Mouse (Mus musculus): ENCODE measurements at regions not wholly inside any gene's neighbourhood (a gene's known extent, or its start where the extent isn't known, plus 50 kb on each side); places are given as distances from the start of the nearest gene placed in this dataset.

DNA sequence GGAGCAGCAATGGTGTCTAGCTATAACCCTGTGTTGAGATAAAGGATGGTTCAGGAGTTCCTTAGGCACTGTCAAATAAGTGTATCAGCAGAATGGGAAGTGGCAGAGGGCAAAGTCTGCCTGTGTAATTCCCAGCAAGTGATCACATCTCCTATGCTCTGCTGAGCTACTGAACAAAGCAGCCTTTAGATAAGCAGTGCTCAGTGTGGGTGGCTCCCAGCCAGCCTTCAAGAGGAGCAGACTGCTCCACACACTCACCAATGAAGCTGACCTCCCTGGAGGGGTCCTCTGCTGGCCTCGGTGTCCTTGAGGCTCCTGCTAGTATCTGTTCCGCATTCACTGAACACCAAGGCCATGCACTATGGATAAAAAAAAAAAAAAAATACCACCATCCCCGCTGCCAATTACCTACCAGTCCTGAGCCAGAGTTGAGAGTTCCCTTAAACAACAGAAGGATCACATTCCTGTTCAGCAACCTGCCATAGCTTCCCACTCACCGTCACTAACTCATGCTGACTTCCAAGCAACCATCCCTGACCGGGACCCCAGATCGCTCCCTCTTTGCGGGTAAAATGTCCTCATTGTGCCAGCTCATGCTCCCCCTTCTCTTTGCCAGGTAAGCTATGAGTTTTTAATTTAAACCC, 198.9 kb downstream of the Gm9195 start:
- no peak for ATAC-seq (ENCODE audit: insufficient number of reproducible peaks, low FRiP score)

DNA sequence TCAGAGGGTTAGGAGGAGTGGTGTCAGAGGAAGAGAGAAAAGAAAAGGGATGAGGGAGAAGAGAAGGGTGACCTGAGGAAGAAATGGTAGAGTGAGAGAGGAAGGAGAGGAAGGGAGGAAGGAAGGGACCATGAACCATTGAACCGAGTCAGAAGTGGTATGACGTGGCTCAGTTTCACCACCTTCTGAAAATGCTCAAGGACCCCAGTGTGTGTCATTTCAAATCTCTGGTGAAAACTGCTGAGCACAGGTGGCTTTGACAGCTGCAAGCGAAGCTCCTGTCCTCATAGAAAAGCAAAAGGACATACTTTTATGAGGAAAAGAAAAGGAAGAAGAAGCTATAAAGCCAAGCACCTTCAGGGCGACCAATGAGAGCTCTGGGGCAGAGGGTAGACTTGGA, 214.3 kb downstream of the Gm9195 start:
- H3K9me3 ChIP-seq (replicated peaks), result no peaks in the 10 kb centered on the region
- ATAC-seq (ENCODE audit: insufficient number of reproducible peaks, low FRiP score), result no peak
- H3K27me3 ChIP-seq (replicated peaks), result no peaks in the 10 kb centered on the region
- H3K4me3 ChIP-seq, result no peak overlapping the region
- no peak overlapping the region for H3K9ac ChIP-seq
- no peak overlapping the region for H3K27ac ChIP-seq (ENCODE audit: poor library complexity, severe bottlenecking)
- H3K4me1 ChIP-seq (replicated peaks), result no peaks in the 10 kb centered on the region
- H3K4me2 ChIP-seq, result no peak overlapping the region
- WGBS, result 82% methylated on average over 4 of the region's 4 CpGs
- H3K36me3 ChIP-seq, result no peaks in the 10 kb centered on the region

More for the DNA sequence above, 198.9 kb downstream of the Gm9195 start:
- Histone ChIP-seq H3K4me3 (no peak overlapping the region), H3K9ac (no peak overlapping the region), H3K27ac (ENCODE audit: poor library complexity, severe bottlenecking) (no peak overlapping the region), H3K4me1 (replicated peaks) (0 out of 2 replicates have a peak, but pooled peaks cover 5% of the 10 kb centered on the region), H3K9me3 (replicated peaks) (no peaks in the 10 kb centered on the region), H3K36me3 (no peaks in the 10 kb centered on the region), H3K4me2 (no peak overlapping the region), H3K27me3 (replicated peaks) (peaks cover 6% of the 10 kb centered on the region)
- WGBS, result 72% methylated on average over 7 of the region's 7 CpGs

DNA sequence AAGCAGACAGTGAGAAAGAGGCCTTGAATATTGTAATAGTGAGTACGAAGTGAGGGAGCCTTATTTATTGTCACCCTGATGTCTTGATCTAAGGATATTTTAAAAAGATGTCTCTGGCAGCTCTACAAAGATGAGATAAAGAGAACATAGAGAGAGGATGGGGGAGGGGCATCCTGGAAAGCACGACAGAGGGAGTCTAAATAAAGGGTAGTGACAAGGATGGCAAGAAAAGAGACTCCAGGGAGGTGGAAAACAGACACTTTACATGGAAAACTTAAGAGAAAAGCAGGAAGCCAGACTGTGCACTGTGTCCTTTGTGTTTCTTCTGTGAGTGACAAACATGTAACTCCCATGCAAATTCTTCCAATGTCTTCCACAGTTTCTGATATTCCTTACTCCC, 232.4 kb downstream of the Gm9195 start:
- Histone ChIP-seq H3K27me3 (replicated peaks) (no peaks in the 10 kb centered on the region), H3K27ac (ENCODE audit: poor library complexity, severe bottlenecking) (no peak overlapping the region), H3K9me3 (replicated peaks) (no peaks in the 10 kb centered on the region), H3K4me2 (no peak overlapping the region), H3K36me3 (no peaks in the 10 kb centered on the region), H3K9ac (no peak overlapping the region), H3K4me1 (replicated peaks) (peaks cover 6% of the 10 kb centered on the region; the same call in 1 of the 2 replicates), H3K4me3 (no peak overlapping the region)
- 21% methylated on average over 2 of the region's 2 CpGs for WGBS
- ATAC-seq (ENCODE audit: insufficient number of reproducible peaks, low FRiP score), result no peak

DNA sequence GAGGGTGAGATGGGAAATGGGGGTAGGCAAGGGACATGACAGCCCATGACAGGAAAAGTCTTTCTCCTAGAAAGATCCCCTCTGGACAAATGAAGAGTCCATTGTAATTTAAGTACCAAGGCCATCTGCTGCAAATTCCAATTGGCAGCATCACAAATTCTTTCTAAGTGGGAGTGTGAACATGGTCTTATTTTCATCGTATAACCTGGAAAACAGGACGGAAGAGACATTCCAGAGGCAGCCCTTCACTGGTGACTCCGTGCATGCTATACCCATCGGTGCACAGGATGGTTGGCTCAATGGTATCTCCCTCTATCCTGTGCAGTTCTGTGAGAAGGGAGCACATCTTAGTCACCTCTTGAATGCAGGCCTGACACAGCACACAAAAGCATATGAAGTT, 249.8 kb downstream of the Gm9195 start:
- Histone ChIP-seq H3K9me3 (replicated peaks) (no peaks in the 10 kb centered on the region), H3K27me3 (replicated peaks) (no peaks in the 10 kb centered on the region), H3K4me1 (replicated peaks) (no peaks in the 10 kb centered on the region), H3K4me2 (no peak overlapping the region), H3K27ac (ENCODE audit: poor library complexity, severe bottlenecking) (no peak overlapping the region), H3K36me3 (no peaks in the 10 kb centered on the region), H3K9ac (no peak overlapping the region), H3K4me3 (no peak overlapping the region)
- no peak for ATAC-seq (ENCODE audit: insufficient number of reproducible peaks, low FRiP score)
- WGBS, result 76% methylated on average over 4 of the region's 4 CpGs

DNA sequence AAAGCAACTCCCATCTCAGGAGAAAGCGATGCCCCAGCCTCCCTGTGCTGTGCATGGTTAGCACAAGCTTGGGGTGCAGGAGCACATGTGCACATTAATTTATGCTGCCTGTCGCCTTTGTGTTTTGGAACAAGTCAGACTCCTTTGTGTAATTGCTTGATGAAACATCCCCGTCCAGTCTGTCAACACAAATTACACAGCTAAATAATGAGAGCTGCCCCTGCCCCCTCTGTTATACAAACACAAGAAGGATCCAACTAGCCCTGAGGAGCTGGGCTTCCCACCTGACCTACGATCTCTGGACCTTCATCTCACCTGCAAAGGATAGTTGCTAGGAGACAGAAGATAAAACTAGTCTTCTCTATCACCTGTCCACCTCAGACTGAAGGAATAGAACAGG, 251.4 kb downstream of the Gm9195 start:
- Histone ChIP-seq H3K4me1 (replicated peaks) (no peaks in the 10 kb centered on the region), H3K36me3 (no peaks in the 10 kb centered on the region), H3K27me3 (replicated peaks) (no peaks in the 10 kb centered on the region), H3K4me3 (no peak overlapping the region), H3K9ac (no peak overlapping the region), H3K4me2 (no peak overlapping the region), H3K9me3 (replicated peaks) (no peaks in the 10 kb centered on the region), H3K27ac (ENCODE audit: poor library complexity, severe bottlenecking) (no peak overlapping the region)
- no peak for ATAC-seq (ENCODE audit: insufficient number of reproducible peaks, low FRiP score)
- WGBS, result 68% methylated on average over 4 of the region's 4 CpGs

DNA sequence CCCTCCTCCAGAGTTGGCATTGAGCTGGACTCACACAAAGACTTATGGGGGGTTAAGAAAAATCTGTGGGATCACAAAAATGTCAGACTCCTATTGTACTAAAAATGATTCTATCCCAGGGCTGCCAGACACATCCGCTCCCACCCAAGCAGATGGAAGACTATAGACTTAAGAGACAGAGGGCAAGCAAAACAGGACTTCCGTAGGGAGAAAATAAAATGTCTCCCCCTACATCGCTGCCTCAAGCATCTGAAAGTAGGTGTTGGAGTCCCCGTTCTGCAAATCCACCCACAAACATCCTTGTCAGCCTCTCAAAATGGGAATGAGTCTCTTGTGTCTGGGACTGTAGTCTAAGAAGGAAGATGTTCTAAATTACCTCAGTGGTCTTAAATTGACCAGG, 253.3 kb downstream of the Gm9195 start:
- H3K27ac ChIP-seq (ENCODE audit: poor library complexity, severe bottlenecking), result no peak overlapping the region
- no peaks in the 10 kb centered on the region for H3K9me3 ChIP-seq (replicated peaks)
- H3K27me3 ChIP-seq (replicated peaks), result no peaks in the 10 kb centered on the region
- no peaks in the 10 kb centered on the region for H3K4me1 ChIP-seq (replicated peaks)
- no peak for ATAC-seq (ENCODE audit: insufficient number of reproducible peaks, low FRiP score)
- H3K9ac ChIP-seq, result no peak overlapping the region
- no peak overlapping the region for H3K4me3 ChIP-seq
- H3K36me3 ChIP-seq, result no peaks in the 10 kb centered on the region
- WGBS, result 85% methylated on average over 4 of the region's 4 CpGs
- H3K4me2 ChIP-seq, result no peak overlapping the region

DNA sequence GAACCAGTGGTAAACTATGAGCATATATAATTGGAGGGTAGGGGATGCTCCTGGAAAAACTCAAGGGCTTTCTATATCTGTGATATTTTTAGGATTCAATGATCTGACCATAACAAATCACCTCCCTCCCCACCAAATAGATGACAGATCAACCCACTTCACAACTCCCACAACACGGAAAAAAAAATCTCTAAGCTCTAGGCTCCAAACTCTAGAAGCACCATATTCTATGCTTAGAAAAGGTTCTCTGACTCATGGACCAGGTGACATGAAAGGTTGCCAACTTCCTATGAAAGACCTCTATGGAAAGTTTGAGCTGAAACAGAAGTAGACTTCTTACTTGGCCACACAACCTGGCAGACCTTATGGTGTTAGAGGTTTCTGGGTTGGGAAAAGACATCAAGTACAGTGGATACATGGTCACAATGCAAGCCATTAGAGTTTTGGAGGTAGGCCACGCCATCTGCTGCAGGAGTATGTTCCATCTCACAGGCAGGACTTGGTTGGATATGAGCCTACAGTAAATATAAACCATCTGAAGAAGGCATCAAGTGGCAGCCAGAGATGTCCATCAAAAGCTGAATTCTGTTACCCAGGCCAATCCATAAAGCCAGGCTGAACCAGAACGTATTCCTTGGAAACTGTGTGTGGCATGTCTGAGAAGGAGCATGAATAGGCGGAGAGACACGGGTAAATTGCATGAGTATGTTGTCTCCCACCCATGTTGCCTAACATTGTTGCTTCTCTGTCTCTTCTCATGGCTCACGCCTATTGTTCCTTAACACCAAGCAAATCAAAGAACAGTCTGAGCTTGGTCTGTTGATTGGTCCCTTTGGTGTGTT, 257.2 kb downstream of the Gm9195 start:
- ATAC-seq (ENCODE audit: insufficient number of reproducible peaks, low FRiP score), result no peak
- H3K36me3 ChIP-seq, result no peaks in the 10 kb centered on the region
- no peaks in the 10 kb centered on the region for H3K9me3 ChIP-seq (replicated peaks)
- H3K9ac ChIP-seq, result no peak overlapping the region
- no peak overlapping the region for H3K4me2 ChIP-seq
- H3K27ac ChIP-seq (ENCODE audit: poor library complexity, severe bottlenecking), result no peak overlapping the region
- no peaks in the 10 kb centered on the region for H3K27me3 ChIP-seq (replicated peaks)
- no peak overlapping the region for H3K4me3 ChIP-seq
- H3K4me1 ChIP-seq (replicated peaks), result no peaks in the 10 kb centered on the region
- WGBS, result 82% methylated on average over 6 of the region's 6 CpGs

DNA sequence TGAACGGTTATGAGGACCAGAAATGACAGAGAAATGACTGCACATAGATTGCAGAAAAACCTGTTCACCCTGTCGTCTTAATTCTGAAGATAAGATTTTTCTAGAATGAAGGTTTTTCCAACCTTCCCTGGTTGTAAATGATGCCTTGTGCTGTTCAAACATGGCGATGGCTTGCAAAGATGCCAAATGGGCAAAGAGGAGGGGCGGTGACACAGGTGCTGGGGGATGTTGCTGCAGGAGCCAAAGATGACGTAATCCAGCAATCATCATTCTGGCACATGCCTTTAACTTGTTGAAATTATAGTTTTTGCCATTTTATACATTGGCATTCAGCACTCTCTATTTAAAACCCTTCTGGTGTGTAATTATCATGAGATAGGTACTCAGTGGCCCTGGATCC, 263.8 kb downstream of the Gm9195 start:
- H3K9ac ChIP-seq, result no peak overlapping the region
- no peak overlapping the region for H3K4me3 ChIP-seq
- no peaks in the 10 kb centered on the region for H3K9me3 ChIP-seq (replicated peaks)
- H3K27me3 ChIP-seq (replicated peaks), result no peaks in the 10 kb centered on the region
- no peak for ATAC-seq (ENCODE audit: insufficient number of reproducible peaks, low FRiP score)
- no peak overlapping the region for H3K27ac ChIP-seq (ENCODE audit: poor library complexity, severe bottlenecking)
- no peaks in the 10 kb centered on the region for H3K4me1 ChIP-seq (replicated peaks)
- no peaks in the 10 kb centered on the region for H3K36me3 ChIP-seq
- no peak overlapping the region for H3K4me2 ChIP-seq
- 61% methylated on average over 5 of the region's 5 CpGs for WGBS

DNA sequence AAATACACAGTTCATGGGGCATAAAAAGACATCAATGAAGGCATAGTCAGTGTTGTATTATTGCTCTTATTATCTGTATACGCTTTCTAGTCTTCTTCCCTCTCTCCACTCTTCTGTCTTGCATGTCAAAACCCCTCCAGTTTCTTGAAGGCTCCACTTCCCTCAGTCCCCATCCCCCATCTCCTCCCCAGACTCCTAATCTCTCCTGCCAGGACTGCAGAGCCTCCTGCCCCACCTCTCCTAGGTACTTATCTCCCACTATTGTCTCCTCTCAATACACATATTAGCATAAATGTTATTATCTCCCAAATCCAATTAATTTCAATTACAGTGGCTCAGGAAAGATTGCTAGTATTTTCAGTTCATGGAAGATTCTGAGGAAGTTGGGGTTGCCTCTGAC, 264.2 kb downstream of the Gm9195 start:
- 0 out of 2 replicates have a peak, but pooled peaks have one; percentile 48 for ATAC-seq (ENCODE audit: insufficient number of reproducible peaks, low FRiP score)
- WGBS, result 50% methylated on average over 1 of the region's 1 CpGs
- no peak overlapping the region for H3K27ac ChIP-seq (ENCODE audit: poor library complexity, severe bottlenecking)

DNA sequence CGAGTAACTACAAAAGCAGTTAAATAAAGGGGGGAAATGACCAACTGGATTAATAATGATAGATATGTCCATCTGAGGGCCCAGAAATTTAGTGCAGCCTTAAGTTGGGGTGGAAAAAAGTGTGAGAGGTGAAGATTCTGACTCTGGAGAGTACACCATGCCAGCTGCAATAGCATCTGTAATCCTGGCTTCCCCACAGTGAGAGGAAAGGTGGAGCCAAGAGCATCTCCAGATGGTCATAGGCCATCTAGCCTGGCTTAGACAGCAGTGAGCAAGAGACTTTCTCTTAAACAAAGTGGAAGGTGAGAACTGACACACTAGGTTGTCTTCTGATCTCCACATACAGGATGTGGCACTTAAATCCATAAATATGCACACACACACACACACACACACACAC, 264.7 kb downstream of the Gm9195 start:
- H3K36me3 ChIP-seq, result no peaks in the 10 kb centered on the region
- no peak overlapping the region for H3K27ac ChIP-seq (ENCODE audit: poor library complexity, severe bottlenecking)
- no peak overlapping the region for H3K9ac ChIP-seq
- H3K4me3 ChIP-seq, result no peak overlapping the region
- H3K9me3 ChIP-seq (replicated peaks), result no peaks in the 10 kb centered on the region
- H3K27me3 ChIP-seq (replicated peaks), result no peaks in the 10 kb centered on the region
- ATAC-seq (ENCODE audit: insufficient number of reproducible peaks, low FRiP score), result no peak
- H3K4me1 ChIP-seq (replicated peaks), result no peaks in the 10 kb centered on the region
- no peak overlapping the region for H3K4me2 ChIP-seq
- WGBS, result 64% methylated on average over 1 of the region's 1 CpGs

More for the DNA sequence above, 264.2 kb downstream of the Gm9195 start:
- no peaks in the 10 kb centered on the region for H3K36me3 ChIP-seq
- no peak overlapping the region for H3K9ac ChIP-seq
- H3K4me3 ChIP-seq, result no peak overlapping the region
- no peak overlapping the region for H3K4me2 ChIP-seq
- no peaks in the 10 kb centered on the region for H3K9me3 ChIP-seq (replicated peaks)
- H3K4me1 ChIP-seq (replicated peaks), result no peaks in the 10 kb centered on the region
- no peaks in the 10 kb centered on the region for H3K27me3 ChIP-seq (replicated peaks)

DNA sequence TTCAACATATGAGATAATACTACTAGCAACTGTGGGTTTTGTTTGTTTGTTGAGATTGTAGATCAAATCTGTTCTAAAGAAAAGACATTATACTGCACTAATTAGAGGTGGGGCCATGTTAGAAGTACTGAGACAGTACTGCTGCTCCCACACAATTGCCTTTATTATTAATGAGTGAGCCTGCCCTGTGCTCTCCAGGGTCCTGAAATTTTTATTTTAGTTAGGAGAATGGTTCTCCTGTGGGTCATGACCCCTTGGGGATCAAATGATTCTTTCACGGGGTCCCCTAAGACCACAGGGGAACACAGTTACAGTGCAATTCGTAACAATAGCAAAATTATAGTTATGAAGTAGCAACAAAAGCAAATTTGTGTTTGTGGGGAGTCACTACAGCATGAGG, 268.8 kb downstream of the Gm9195 start:
- H3K4me2 ChIP-seq, result no peak overlapping the region
- no peak overlapping the region for H3K9ac ChIP-seq
- no peaks in the 10 kb centered on the region for H3K9me3 ChIP-seq (replicated peaks)
- H3K4me3 ChIP-seq, result no peak overlapping the region
- H3K4me1 ChIP-seq (replicated peaks), result no peaks in the 10 kb centered on the region
- no peak for ATAC-seq (ENCODE audit: insufficient number of reproducible peaks, low FRiP score)
- WGBS, result 39% methylated on average over 2 of the region's 2 CpGs
- H3K27me3 ChIP-seq (replicated peaks), result no peaks in the 10 kb centered on the region
- H3K36me3 ChIP-seq, result no peaks in the 10 kb centered on the region
- no peak overlapping the region for H3K27ac ChIP-seq (ENCODE audit: poor library complexity, severe bottlenecking)
